Mouse (Mus musculus) embryonic facial prominence, embryonic 11.5 days (tissue): ENCODE measurements around the gene Aes. TPM values are rescaled to one million over a fixed set of nuclear protein-coding genes. Genes with fewer than 3 reads are reported as not detected.

ENCODE experiments used
- ATAC-seq: fragments of 200-750 bp; cut with Nextera tagmentation; replicated peaks from 2 replicates; pipeline ENCODE4 v1.8.0; 2017; ENCODE audit warnings: low read depth; ENCODE audit not compliant: insufficient number of reproducible peaks, low FRiP score, low TSS enrichment
- DNase-seq: peaks from one replicate; pipeline ENCODE4 v3.0.0-alpha.2; 2015; ENCODE audit warnings: low spot score
- H3K27ac ChIP-seq: fragments of 300-500 bp; sonication (generic); replicated peaks from 2 replicates; pipeline ENCODE4 v1.5.1; 2014; ENCODE audit warnings: mild to moderate bottlenecking, low read depth, low read length, control low read depth
- H3K27me3 ChIP-seq: fragments of 300-500 bp; sonication (generic); 2 replicates; pipeline ENCODE4 v1.6.1; 2014; ENCODE audit warnings: mild to moderate bottlenecking, low read length, moderate library complexity, mixed read lengths; ENCODE audit not compliant: control insufficient read depth, insufficient read depth
- H3K36me3 ChIP-seq: fragments of 300-500 bp; sonication (generic); replicated peaks from 2 replicates; pipeline ENCODE4 v1.6.1; 2014; ENCODE audit warnings: low read depth, mild to moderate bottlenecking, low read length, moderate library complexity, mixed read lengths; ENCODE audit not compliant: control insufficient read depth, insufficient read depth
- H3K4me1 ChIP-seq: fragments of 300-500 bp; sonication (generic); 2 replicates; pipeline ENCODE4 v1.6.1; 2014; ENCODE audit warnings: low read length, mixed read lengths; ENCODE audit not compliant: control insufficient read depth, insufficient read depth
- H3K4me2 ChIP-seq: fragments of 300-500 bp; sonication (generic); 2 replicates; pipeline ENCODE4 v1.6.1; 2014; ENCODE audit warnings: low read depth, mild to moderate bottlenecking, control low read depth, low read length, moderate library complexity
- H3K4me3 ChIP-seq: fragments of 300-500 bp; sonication (generic); 2 replicates; pipeline ENCODE4 v1.5.1; 2014; ENCODE audit warnings: low read depth, low read length, control low read depth
- H3K9ac ChIP-seq: fragments of 300-500 bp; sonication (generic); replicated peaks from 2 replicates; pipeline ENCODE4 v1.6.1; 2014; ENCODE audit warnings: mild to moderate bottlenecking, control low read depth, low read length
- H3K9me3 ChIP-seq: fragments of 300-500 bp; sonication (generic); replicated peaks from 2 replicates; pipeline ENCODE4 v1.6.1; 2016; ENCODE audit warnings: mild to moderate bottlenecking, low read length, inconsistent platforms, mixed read lengths; ENCODE audit not compliant: control insufficient read depth
- WGBS: fragments of 180-500 bp; shearing (Covaris S2); extraction: QIAGEN DNeasy Blood & Tissue Kit; methylation state at CpG from one replicate; pipeline ENCODE4 v1.1.7; 2014; 5-methylcytosine and 5-hydroxymethylcytosine counted together
- polyA plus RNA-seq: library from polyadenylated mRNA; unstranded; fragments of >200 nt; fragmentation: Nextera tagmentation; extraction: Ambion mirVana; gene quantifications from 2 replicates; pipeline ENCODE4 v1.2.1, GENCODE M21; 2014

Gene Aes
- polyA plus RNA-seq, 1 experiment from 2014 or later, result 321 TPM

- DNase-seq (no peak), ATAC-seq (no peak)
- no peaks in the 10 kb centered on the region for H3K36me3 ChIP-seq
- H3K9me3 ChIP-seq, result no peaks in the 10 kb centered on the region
- H3K4me1 ChIP-seq, result no peaks in the 10 kb centered on the region
- no peak overlapping the region for H3K9ac ChIP-seq
- H3K27ac ChIP-seq, result no peak overlapping the region
- H3K4me3 ChIP-seq, result no peak overlapping the region
- no peak overlapping the region for H3K4me2 ChIP-seq
- 67% methylated on average over 7 of the region's 7 CpGs for WGBS
- H3K27me3 ChIP-seq, result peaks cover 6% of the 10 kb centered on the region; the same call in 1 of the 2 replicates
These were observed 29.5 kb downstream of the Aes start for GRCm38 (mm10) chr10:81588739-81589138.

- Histone ChIP-seq H3K27ac (no peak overlapping the region), H3K4me1 (peaks cover 15% of the 10 kb centered on the region), H3K36me3 (no peaks in the 10 kb centered on the region), H3K9ac (no peak overlapping the region), H3K4me2 (no peak overlapping the region), H3K9me3 (no peaks in the 10 kb centered on the region), H3K4me3 (no peak overlapping the region), H3K27me3 (peaks cover 5% of the 10 kb centered on the region; the same call in 1 of the 2 replicates)
- no peak for DNase-seq
- no peak for ATAC-seq
- WGBS, result 73% methylated on average over 9 of the region's 9 CpGs
These were observed 32.6 kb downstream of the Aes start for GRCm38 (mm10) chr10:81591846-81592245.

- WGBS, result 81% methylated on average over 7 of the region's 7 CpGs
- H3K9me3 ChIP-seq, result no peaks in the 10 kb centered on the region
These were observed 33.3 kb downstream of the Aes start for GRCm38 (mm10) chr10:81592631-81593030.

GRCm38 (mm10) chr10:81593223-81593622, 33.9 kb downstream of the Aes start:
- Histone ChIP-seq H3K27me3 (no peaks in the 10 kb centered on the region), H3K4me3 (no peak overlapping the region), H3K4me1 (peaks cover 20% of the 10 kb centered on the region), H3K9ac (no peak overlapping the region), H3K4me2 (no peak overlapping the region), H3K9me3 (no peaks in the 10 kb centered on the region), H3K27ac (no peak overlapping the region), H3K36me3 (no peaks in the 10 kb centered on the region)
- DNase-seq (no peak), ATAC-seq (no peak)
- 66% methylated on average over 4 of the region's 4 CpGs for WGBS

More at GRCm38 (mm10) chr10:81592631-81593030, 33.3 kb downstream of the Aes start:
- no peak overlapping the region for H3K4me2 ChIP-seq
- H3K27ac ChIP-seq, result no peak overlapping the region
- peaks cover 19% of the 10 kb centered on the region for H3K4me1 ChIP-seq
- no peak for ATAC-seq
- DNase-seq, result no peak
- no peaks in the 10 kb centered on the region for H3K36me3 ChIP-seq
- no peak overlapping the region for H3K9ac ChIP-seq
- no peaks in the 10 kb centered on the region; the same call in 1 of the 2 replicates for H3K27me3 ChIP-seq
- no peak overlapping the region for H3K4me3 ChIP-seq

- H3K4me2 ChIP-seq, result no peak overlapping the region
- 76% methylated on average over 18 of the region's 18 CpGs for WGBS
- no peaks in the 10 kb centered on the region; the same call in 1 of the 2 replicates for H3K27me3 ChIP-seq
- ATAC-seq (no peak), DNase-seq (no peak)
- peaks cover 20% of the 10 kb centered on the region for H3K4me1 ChIP-seq
- H3K27ac ChIP-seq, result no peak overlapping the region
- no peaks in the 10 kb centered on the region for H3K36me3 ChIP-seq
- no peaks in the 10 kb centered on the region for H3K9me3 ChIP-seq
- no peak overlapping the region for H3K9ac ChIP-seq
- no peak overlapping the region for H3K4me3 ChIP-seq
These were observed 34.6 kb downstream of the Aes start for GRCm38 (mm10) chr10:81593935-81594334.

GRCm38 (mm10) chr10:81595599-81595998, 36.3 kb downstream of the Aes start:
- Histone ChIP-seq H3K4me2 (no peak overlapping the region), H3K36me3 (no peaks in the 10 kb centered on the region), H3K9ac (no peak overlapping the region), H3K4me3 (no peak overlapping the region), H3K27me3 (no peaks in the 10 kb centered on the region; the same call in 1 of the 2 replicates), H3K9me3 (no peaks in the 10 kb centered on the region), H3K4me1 (peaks cover 20% of the 10 kb centered on the region), H3K27ac (no peak overlapping the region)
- ATAC-seq, result no peak
- DNase-seq, result no peak
- WGBS, result 30% methylated on average over 5 of the region's 5 CpGs

GRCm38 (mm10) chr10:81596611-81597010, 37.3 kb downstream of the Aes start:
- WGBS, result 1% methylated on average over 10 of the region's 10 CpGs
- DNase-seq (peak; percentile 52), ATAC-seq (no peak)
- Histone ChIP-seq H3K4me3 (no peak overlapping the region), H3K9me3 (no peaks in the 10 kb centered on the region), H3K4me1 (peaks cover 24% of the 10 kb centered on the region), H3K27ac (peak overlapping the region; percentile 60), H3K36me3 (no peaks in the 10 kb centered on the region), H3K27me3 (no peaks in the 10 kb centered on the region; the same call in 1 of the 2 replicates), H3K4me2 (peak overlapping the region; percentile 36), H3K9ac (peak overlapping the region; percentile 28; the same call in 1 of the 2 replicates)

- H3K4me2 ChIP-seq, result peak overlapping the region; percentile 22
- no peaks in the 10 kb centered on the region for H3K9me3 ChIP-seq
- H3K9ac ChIP-seq, result no peak overlapping the region
- H3K27me3 ChIP-seq, result no peaks in the 10 kb centered on the region; the same call in 1 of the 2 replicates
- H3K4me1 ChIP-seq, result peaks cover 24% of the 10 kb centered on the region
- no peak overlapping the region for H3K4me3 ChIP-seq
- peak overlapping the region; percentile 60; the same call in 1 of the 2 replicates for H3K27ac ChIP-seq
- WGBS, result 7% methylated on average over 10 of the region's 12 CpGs
- 0 out of 2 replicates have a peak, but pooled peaks have one; percentile 14 for ATAC-seq
- no peaks in the 10 kb centered on the region for H3K36me3 ChIP-seq
- DNase-seq, result peak; percentile 54
These were observed 38.1 kb downstream of the Aes start for GRCm38 (mm10) chr10:81597137-81597950.
